Mouse (Mus musculus): ENCODE results near the gene Dock1.

Gene Dock1

DNA sequence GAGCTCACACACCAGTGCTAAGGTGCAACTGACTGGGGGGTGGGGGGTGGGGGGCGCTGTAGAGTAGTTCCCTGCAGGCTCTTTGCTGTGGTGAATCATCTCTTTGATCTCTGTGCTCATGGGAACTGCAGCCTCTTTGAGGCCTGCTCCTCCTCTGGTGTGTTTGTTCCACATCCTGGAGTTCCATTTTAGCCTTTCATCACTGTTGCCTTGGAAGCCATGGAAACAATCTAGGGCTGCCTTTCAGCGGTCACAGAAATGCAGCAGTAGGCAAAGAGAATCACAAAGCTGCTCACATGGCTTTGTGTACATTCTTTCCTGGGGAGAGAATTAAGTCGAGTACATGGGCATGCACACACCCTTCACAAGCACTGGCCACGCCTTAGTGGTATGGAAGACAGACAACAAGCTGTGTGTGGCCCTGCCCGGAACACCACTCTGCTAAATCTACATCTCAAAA lies 468.7 kb downstream of the Dock1 start:
- intact Hi-C loops (cut with DNase I): no loop called here

- intact Hi-C loops (cut with DNase I): no loop called here
Measured at GRCm38 (mm10) chr7:135144731-135145130, 474.3 kb downstream of the Dock1 start.

- intact Hi-C loops (cut with DNase I): no loop called here
Measured at GRCm38 (mm10) chr7:135150926-135151325, 480.5 kb downstream of the Dock1 start.

DNA sequence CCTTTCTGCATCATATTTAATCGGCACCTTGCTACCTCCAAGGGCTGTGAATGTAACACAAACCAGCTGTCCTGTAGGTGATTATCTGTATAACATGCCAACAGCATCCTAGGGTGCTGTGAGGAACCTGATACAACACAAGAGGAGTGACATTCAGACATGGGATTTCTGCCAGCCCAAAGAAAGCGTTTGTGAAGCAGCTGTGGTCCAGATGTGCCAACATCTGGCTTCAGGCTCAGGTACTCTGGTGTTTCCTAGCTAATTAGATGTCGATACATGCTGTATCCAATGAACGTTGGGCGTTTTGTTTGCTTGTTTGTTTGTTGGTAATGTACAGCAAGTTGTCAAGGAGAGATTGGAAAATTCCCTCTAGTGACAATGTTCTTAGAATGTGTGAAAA lies 487.1 kb downstream of the Dock1 start:
- intact Hi-C loops (cut with DNase I): no loop called here

- intact Hi-C loops (cut with DNase I): no loop called here
Measured at GRCm38 (mm10) chr7:135158381-135158780, 487.9 kb downstream of the Dock1 start.

DNA sequence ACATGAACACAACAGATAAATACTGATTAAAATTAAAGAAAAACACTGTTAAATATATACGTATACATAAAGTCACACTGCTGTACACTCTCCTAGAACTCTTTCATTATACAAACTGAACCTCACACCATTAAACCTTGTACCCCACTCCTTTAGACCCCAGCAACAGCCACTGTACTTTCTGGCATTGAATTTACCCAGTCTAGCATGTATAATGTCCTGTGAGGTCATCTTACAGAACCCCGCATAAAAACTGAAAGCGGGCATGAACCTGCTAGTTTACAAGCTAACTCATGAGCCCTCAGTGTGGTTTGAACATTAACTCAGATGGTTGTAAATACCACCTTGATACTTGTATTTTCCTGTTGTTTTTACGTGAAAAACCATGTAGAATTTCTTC lies 489.2 kb downstream of the Dock1 start:
- intact Hi-C loops (cut with DNase I): loop anchor here (10.0 kb wide), 1 partner anchor 195 kb away; no protein-coding TSS in a partner anchor

- intact Hi-C loops (cut with DNase I): loop anchor here (10.0 kb wide), 1 partner anchor 200 kb away; no protein-coding TSS in a partner anchor
Measured at GRCm38 (mm10) chr7:135165155-135165554, 494.7 kb downstream of the Dock1 start.

- intact Hi-C loops (cut with DNase I): loop anchor here (10.0 kb wide), 1 partner anchor 205 kb away; no protein-coding TSS in a partner anchor
Measured at GRCm38 (mm10) chr7:135169936-135170335, 499.5 kb downstream of the Dock1 start.

- intact Hi-C loops (cut with DNase I): no loop called here
Measured at GRCm38 (mm10) chr7:135172219-135172618, 501.8 kb downstream of the Dock1 start.

DNA sequence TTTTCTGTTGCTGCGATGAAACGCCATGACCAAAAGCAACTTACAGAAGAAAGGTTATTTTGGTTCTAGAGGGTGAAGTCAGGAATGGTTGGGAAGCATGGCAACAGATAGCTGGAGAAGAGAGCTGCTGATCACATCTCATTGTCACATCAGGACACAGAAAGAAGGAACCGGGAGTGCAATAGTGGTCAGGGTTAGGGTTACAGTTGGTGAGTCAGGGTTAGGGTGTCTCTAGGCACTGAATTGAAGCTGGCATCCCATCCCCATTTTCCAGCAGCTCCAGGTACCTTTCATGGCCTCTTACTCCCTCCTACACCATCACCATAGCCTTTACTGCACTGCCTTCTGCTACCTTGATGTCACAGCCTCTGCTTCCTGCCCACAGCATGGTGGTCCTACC lies 523.7 kb downstream of the Dock1 start:
- intact Hi-C loops (cut with DNase I): no loop called here

DNA sequence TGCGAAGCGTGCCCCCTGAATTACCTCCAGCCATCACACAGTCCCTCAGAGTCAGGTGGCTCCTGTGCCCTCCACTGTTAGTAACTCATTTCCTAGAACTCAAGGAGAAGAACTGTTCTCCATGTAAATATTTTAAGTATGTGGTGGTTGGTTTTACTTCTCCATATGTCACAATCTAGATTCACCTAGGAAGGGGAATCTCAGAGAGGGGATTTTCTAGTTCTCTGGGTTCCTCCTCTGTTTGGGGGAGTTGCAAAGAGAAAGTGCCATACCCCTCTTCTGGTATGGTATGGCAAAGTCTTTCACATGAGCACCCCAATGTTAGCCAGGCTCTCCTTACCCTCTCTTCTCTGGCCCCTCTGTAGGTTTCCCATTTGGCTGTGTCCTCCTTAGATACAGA lies 525.2 kb downstream of the Dock1 start:
- intact Hi-C loops (cut with DNase I): no loop called here

GRCm38 (mm10) chr7:135196828-135197227 lies 526.4 kb downstream of the Dock1 start:
- intact Hi-C loops (cut with DNase I): no loop called here

DNA sequence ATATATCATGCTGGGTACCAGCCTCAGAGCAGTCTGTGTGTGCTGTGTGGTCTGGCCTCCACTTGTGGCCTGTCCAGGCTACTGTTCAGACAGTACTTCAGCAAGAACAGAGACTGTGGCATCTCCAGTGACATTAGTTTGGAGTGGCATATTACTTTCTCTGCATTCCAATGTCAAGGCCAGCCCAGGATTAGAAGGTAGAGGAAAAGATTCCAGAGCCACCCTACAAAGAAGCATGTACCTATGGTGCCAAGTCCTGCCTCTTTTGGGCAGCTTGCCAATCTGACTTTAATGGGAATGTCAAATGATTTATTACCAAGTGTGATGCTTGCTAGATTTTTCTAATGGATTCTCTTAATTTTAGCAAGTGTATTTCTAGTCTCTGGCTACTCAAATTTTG lies 533.5 kb downstream of the Dock1 start:
- intact Hi-C loops (cut with DNase I): no loop called here

- intact Hi-C loops (cut with DNase I): no loop called here
Measured at GRCm38 (mm10) chr7:135205111-135205510, 534.7 kb downstream of the Dock1 start.

- intact Hi-C loops (cut with DNase I): no loop called here
Measured at GRCm38 (mm10) chr7:135208947-135209567, 538.6 kb downstream of the Dock1 start.

DNA sequence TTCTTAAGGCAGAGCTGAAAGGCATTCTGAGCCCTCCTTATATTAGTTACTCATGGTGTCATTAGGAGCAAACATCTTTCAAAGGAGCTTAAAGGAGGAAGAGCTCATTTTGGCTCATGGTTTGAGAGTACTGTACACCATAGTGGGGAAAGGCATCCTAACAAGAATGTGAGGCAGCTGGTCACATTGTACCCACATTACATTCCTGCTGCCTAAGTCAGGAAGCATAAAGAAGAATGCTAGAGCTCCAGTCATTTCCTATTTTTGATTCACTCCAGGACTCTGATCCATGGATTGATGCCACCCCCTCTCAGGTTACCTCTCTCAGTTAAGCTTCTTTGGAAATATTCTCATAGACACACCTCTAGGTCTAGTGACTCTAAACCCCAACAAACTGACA lies 539.8 kb downstream of the Dock1 start:
- intact Hi-C loops (cut with DNase I): no loop called here

GRCm38 (mm10) chr7:135210831-135211230 lies 540.4 kb downstream of the Dock1 start:
- intact Hi-C loops (cut with DNase I): no loop called here

DNA sequence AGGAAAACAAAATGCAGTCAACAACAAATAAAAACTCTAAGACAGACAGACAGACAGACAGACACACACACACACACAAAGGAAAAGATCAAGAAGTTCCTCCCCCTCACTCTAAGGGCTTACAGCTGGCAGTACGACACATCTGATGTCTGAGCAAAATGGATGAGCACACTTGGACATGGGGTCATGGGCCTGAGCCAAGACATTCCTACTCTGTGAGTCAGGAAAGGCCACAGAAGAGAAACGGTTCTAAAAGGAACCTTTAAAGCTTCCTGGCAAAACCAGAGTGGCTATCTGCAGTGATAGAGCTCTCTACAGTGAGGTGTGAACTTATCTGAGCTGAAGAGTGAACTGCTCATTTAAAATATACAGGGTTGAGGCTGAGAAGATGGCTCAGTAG lies 542.1 kb downstream of the Dock1 start:
- intact Hi-C loops (cut with DNase I): no loop called here

- intact Hi-C loops (cut with DNase I): no loop called here
Measured at GRCm38 (mm10) chr7:135221475-135221874, 551.0 kb downstream of the Dock1 start.
